Mouse (Mus musculus) gastrocnemius, adult 2 months (tissue): ENCODE data around the gene Josd1. TPM values are rescaled to one million over a fixed set of nuclear protein-coding genes. Genes with fewer than 3 reads are reported as not detected.

Source experiments
- DNase-seq: peaks from one replicate; pipeline ENCODE4 v3.0.0; 2022
- H3K27ac ChIP-seq: fragments of 200-600 bp; 2 replicates; pipeline ENCODE4 v1.8.1; 2022; ENCODE audit warnings: mild to moderate bottlenecking
- H3K4me3 ChIP-seq: fragments of 200-600 bp; 2 replicates; pipeline ENCODE4 v1.8.1; 2022; ENCODE audit warnings: mild to moderate bottlenecking, moderate library complexity
- CTCF ChIP-seq: fragments of 200-600 bp; IDR thresholded peaks from 2 replicates; pipeline ENCODE4 v1.8.1; 2022; ENCODE audit warnings: antibody characterized with exemption, mild to moderate bottlenecking, moderate library complexity
- intact Hi-C: fragments of 180-260 bp; cut with DNase I; formaldehyde crosslinking; loops from one replicate; pipeline ENCODE4 v1.15.1; 2025
- long read RNA-seq, 2 experiments: library from polyadenylated mRNA; stranded (forward); transcript quantifications; one replicate each; pipeline ENCODE4 v2.0.0; 2021
- total RNA-seq, 2 experiments: library from RNA; stranded (reverse); gene quantifications; 2 replicates each; pipeline ENCODE4 v1.2.3; 2021

Gene Josd1
- total RNA-seq: 10 to 100 TPM; 12.3 to 18.7 TPM
- long read RNA-seq, experiment 1, transcript Josd1-201 (4 exons, 3,440 nt): major isoform, 13 of 15 reads
- long read RNA-seq, experiment 1, partial matches to known transcripts: 1 of 15 reads
- long read RNA-seq, experiment 1, other reads (novel, unspliced or antisense): 1 of 15 reads
- long read RNA-seq, experiment 2, transcript Josd1-201 (4 exons, 3,440 nt): major isoform, 9 of 19 reads
- long read RNA-seq, experiment 2, partial matches to known transcripts: 1 of 19 reads
- long read RNA-seq, experiment 2, other reads (novel, unspliced or antisense): 9 of 19 reads

- Histone ChIP-seq H3K4me3 (peak within 1 kb of the TSS; percentile 90), H3K27ac (peak within 1 kb of the TSS; percentile 98)
- DNase-seq: peak; percentile 98
- no peak for TF ChIP-seq CTCF
- intact Hi-C loops: loop anchor here (10.0 kb wide), 1 partner anchor 143 kb away; the partner anchor contains the start of gene Ddx17
Observed at GRCm38 (mm10) chr15:79687646-79688267, at the start of gene Josd1. Gene Josd1 (minus strand): TSS chr15:79687919.

- DNase-seq: peak; percentile 81
- Histone ChIP-seq H3K4me3 (peak overlapping the region; percentile 67), H3K27ac (peak overlapping the region; percentile 98)
- intact Hi-C loops: no loop called here
- TF ChIP-seq CTCF: no peak
Observed at GRCm38 (mm10) chr15:79734311-79734710, 46.6 kb upstream of the Josd1 start.

GRCm38 (mm10) chr15:79733640-79734039, 45.9 kb upstream of the Josd1 start:
- DNase-seq: no peak
- intact Hi-C loops: no loop called here
- H3K4me3 ChIP-seq: peak overlapping the region; percentile 67
- no peak for TF ChIP-seq CTCF
- peak overlapping the region; percentile 98 for H3K27ac ChIP-seq

- DNase-seq: peak; percentile 83
- no peak for TF ChIP-seq CTCF
- peak overlapping the region; percentile 67 for H3K4me3 ChIP-seq
Observed at GRCm38 (mm10) chr15:79733192-79733591, 45.5 kb upstream of the Josd1 start.

GRCm38 (mm10) chr15:79731554-79731953, 43.8 kb upstream of the Josd1 start:
- TF ChIP-seq CTCF: no peak
- no peak for DNase-seq
- peak overlapping the region; percentile 98 for H3K27ac ChIP-seq
- intact Hi-C loops: no loop called here
- H3K4me3 ChIP-seq: peak overlapping the region; percentile 67

More at GRCm38 (mm10) chr15:79733192-79733591, 45.5 kb upstream of the Josd1 start:
- H3K27ac ChIP-seq: peak overlapping the region; percentile 98
- intact Hi-C loops: no loop called here

- no peak for TF ChIP-seq CTCF
- intact Hi-C loops: no loop called here
- H3K4me3 ChIP-seq: peak overlapping the region; percentile 16
- H3K27ac ChIP-seq: peak overlapping the region; percentile 93
- no peak for DNase-seq
Observed at GRCm38 (mm10) chr15:79728731-79729388, 41.1 kb upstream of the Josd1 start.

GRCm38 (mm10) chr15:79728311-79728710, 40.6 kb upstream of the Josd1 start:
- peak overlapping the region; percentile 93 for H3K27ac ChIP-seq

GRCm38 (mm10) chr15:79727840-79728239, 40.1 kb upstream of the Josd1 start:
- intact Hi-C loops: no loop called here
- no peak for DNase-seq
- peak overlapping the region; percentile 93 for H3K27ac ChIP-seq
- H3K4me3 ChIP-seq: peak overlapping the region; percentile 9; the same call in 1 of the 2 replicates
- no peak for TF ChIP-seq CTCF

More at GRCm38 (mm10) chr15:79728311-79728710, 40.6 kb upstream of the Josd1 start:
- DNase-seq: peak; percentile 64
- no peak for TF ChIP-seq CTCF
- peak overlapping the region; percentile 9; the same call in 1 of the 2 replicates for H3K4me3 ChIP-seq
- intact Hi-C loops: no loop called here

- DNase-seq: peak; percentile 81
- intact Hi-C loops: no loop called here
- TF ChIP-seq CTCF: no peak
- Histone ChIP-seq H3K27ac (peak overlapping the region; percentile 93), H3K4me3 (peak overlapping the region; percentile 46)
Observed at GRCm38 (mm10) chr15:79725190-79725789, 37.6 kb upstream of the Josd1 start.

- peak; percentile 78 for TF ChIP-seq CTCF
Observed at GRCm38 (mm10) chr15:79723439-79723838, 35.7 kb upstream of the Josd1 start.

GRCm38 (mm10) chr15:79720796-79721195, 33.1 kb upstream of the Josd1 start:
- intact Hi-C loops: no loop called here
- no peak overlapping the region for H3K27ac ChIP-seq
- no peak for TF ChIP-seq CTCF
- H3K4me3 ChIP-seq: no peak overlapping the region
- no peak for DNase-seq

More at GRCm38 (mm10) chr15:79723439-79723838, 35.7 kb upstream of the Josd1 start:
- Histone ChIP-seq H3K4me3 (no peak overlapping the region), H3K27ac (peak overlapping the region; percentile 93)
- peak; percentile 82 for DNase-seq
- intact Hi-C loops: no loop called here

- Histone ChIP-seq H3K27ac (no peak overlapping the region), H3K4me3 (no peak overlapping the region)
- TF ChIP-seq CTCF: no peak
- no peak for DNase-seq
- intact Hi-C loops: no loop called here
Observed at GRCm38 (mm10) chr15:79720267-79720666, 32.5 kb upstream of the Josd1 start.

- DNase-seq: no peak
- intact Hi-C loops: no loop called here
- H3K4me3 ChIP-seq: no peak overlapping the region
- H3K27ac ChIP-seq: no peak overlapping the region
- no peak for TF ChIP-seq CTCF
Observed at GRCm38 (mm10) chr15:79716710-79717109, 29.0 kb upstream of the Josd1 start.
